Mouse (Mus musculus): ENCODE results near the gene Fcrlb. TPM values are rescaled to one million over a fixed set of nuclear protein-coding genes. Genes with fewer than 3 reads are reported as not detected.

Fcrlb gene
- polyA plus RNA-seq, 1 experiment from 2014 or later = not detected

Other genes starting within 250 kb of the Fcrlb start
- gene Atf6, start 45.2 kb downstream of the Fcrlb start, polyA plus RNA-seq (2016; fragmentation: Nextera tagmentation; extraction: Ambion mirVana) = 15.0 and 16.7 TPM in 2 replicates
- gene Gm26620, start 27.9 kb downstream of the Fcrlb start, polyA plus RNA-seq (2016; fragmentation: Nextera tagmentation; extraction: Ambion mirVana) = 0.43 and 0.62 TPM in 2 replicates
- gene Dusp12, start 27.4 kb downstream of the Fcrlb start, polyA plus RNA-seq (2016; fragmentation: Nextera tagmentation; extraction: Ambion mirVana) = 28.4 and 28.8 TPM in 2 replicates
- 0.26 TPM in 1 of 2 replicates, not detected in the other for gene Fcrla, start 14.6 kb upstream of the Fcrlb start, polyA plus RNA-seq (2016; fragmentation: Nextera tagmentation; extraction: Ambion mirVana)
- 0.19 TPM in 1 of 2 replicates, not detected in the other for gene Fcgr2b, start 63.6 kb upstream of the Fcrlb start, polyA plus RNA-seq (2016; fragmentation: Nextera tagmentation; extraction: Ambion mirVana)
- 0.14 and 0.24 TPM in 2 replicates for gene Fcgr4, start 106.0 kb upstream of the Fcrlb start, polyA plus RNA-seq (2016; fragmentation: Nextera tagmentation; extraction: Ambion mirVana)
- gene Fcgr3, start 152.0 kb upstream of the Fcrlb start, polyA plus RNA-seq (2016; fragmentation: Nextera tagmentation; extraction: Ambion mirVana) = 3.8 and 4.5 TPM in 2 replicates
- 2.9 and 3.5 TPM in 2 replicates for gene Cfap126, start 201.0 kb upstream of the Fcrlb start, polyA plus RNA-seq (2016; fragmentation: Nextera tagmentation; extraction: Ambion mirVana)
- 420 and 425 TPM in 2 replicates for gene Sdhc, start 237.7 kb upstream of the Fcrlb start, polyA plus RNA-seq (2016; fragmentation: Nextera tagmentation; extraction: Ambion mirVana)
- gene Mpz, start 237.8 kb upstream of the Fcrlb start, polyA plus RNA-seq (2016; fragmentation: Nextera tagmentation; extraction: Ambion mirVana) = 0.11 and 0.15 TPM in 2 replicates